Mouse (Mus musculus): ENCODE measurements around the gene Zfp661.

The Zfp661 gene

GRCm38 (mm10) chr2:127549711-127550110 is 37.2 kb downstream of the Zfp661 start:
- DNase-seq = no peak

- DNase-seq = no peak
These were observed 38.4 kb downstream of the Zfp661 start for GRCm38 (mm10) chr2:127548342-127549074.

- DNase-seq = no peak
These were observed 45.2 kb downstream of the Zfp661 start for GRCm38 (mm10) chr2:127541697-127542096.

GRCm38 (mm10) chr2:127541185-127541584 is 45.7 kb downstream of the Zfp661 start, which contains the start of gene Prom2:
TSS of gene Prom2 (minus strand) at chr2:127541467.
- no peak for DNase-seq

- DNase-seq = no peak
These were observed 47.4 kb downstream of the Zfp661 start for GRCm38 (mm10) chr2:127539494-127539893.

- DNase-seq = peak; percentile 71
These were observed 49.3 kb downstream of the Zfp661 start for GRCm38 (mm10) chr2:127537548-127537947.

GRCm38 (mm10) chr2:127535363-127535762 is 51.5 kb downstream of the Zfp661 start:
- DNase-seq = peak; percentile 87

- DNase-seq = no peak
These were observed 54.5 kb downstream of the Zfp661 start for GRCm38 (mm10) chr2:127532379-127532778.

- no peak for DNase-seq
These were observed 55.3 kb downstream of the Zfp661 start for GRCm38 (mm10) chr2:127531592-127531991.

- no peak for DNase-seq
These were observed 56.5 kb downstream of the Zfp661 start for GRCm38 (mm10) chr2:127530418-127530817.

- no peak for DNase-seq
These were observed 61.7 kb downstream of the Zfp661 start for GRCm38 (mm10) chr2:127525004-127525775.
